Mouse (Mus musculus): ENCODE data around the gene Olfr1253. TPM values are rescaled to one million over a fixed set of nuclear protein-coding genes. Genes with fewer than 3 reads are reported as not detected.

The Olfr1253 gene
- not detected in 2 replicates for polyA plus RNA-seq (2014; fragmentation: Nextera tagmentation; extraction: Ambion mirVana)

DNA sequence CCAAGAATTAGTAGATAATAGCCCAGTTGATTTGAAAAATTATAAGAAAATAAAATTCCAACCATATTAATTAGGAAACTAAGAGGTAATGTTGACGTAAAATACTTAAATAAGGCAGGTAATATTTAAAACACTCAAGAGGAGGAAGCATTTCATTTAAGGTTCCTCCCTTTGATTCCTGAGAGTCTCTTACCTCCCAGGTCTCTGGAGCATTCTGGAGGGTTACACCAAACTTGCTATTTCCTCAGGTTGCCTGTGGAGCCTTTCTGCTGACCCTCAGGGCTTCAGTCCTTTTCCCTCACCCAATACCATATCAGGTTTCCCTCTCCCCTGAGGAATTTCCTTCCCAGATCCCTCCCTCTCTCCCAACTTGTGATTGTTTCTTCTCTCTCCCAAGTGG lies at the start of gene Olfr1253:
Olfr1253 (minus strand) TSS at position 101 of the 400 bp plus-strand sequence.
- no peak within 1 kb of the TSS for H3K4me2 ChIP-seq
- H3K4me3 ChIP-seq (ENCODE audit: low read depth, low read length) = no peak within 1 kb of the TSS

DNA sequence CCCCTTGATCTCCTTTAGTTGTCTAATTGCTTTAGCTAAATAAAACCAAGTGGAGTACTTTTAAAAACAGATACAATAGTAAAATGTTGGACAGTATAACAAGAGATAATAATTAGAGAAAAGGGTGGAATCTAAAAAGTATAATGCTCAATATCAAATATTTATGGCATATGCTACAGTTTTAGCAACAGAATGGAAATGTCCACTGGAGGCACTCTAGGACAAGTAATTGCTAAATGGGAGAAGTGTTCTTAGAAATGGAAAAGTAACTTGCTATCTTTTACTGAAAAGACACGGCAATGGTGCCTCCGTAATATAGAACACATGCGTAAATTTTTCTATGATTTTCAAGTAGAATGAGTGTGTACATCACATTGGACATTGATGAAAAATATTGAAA lies 42.7 kb upstream of the Olfr1253 start:
- H3K9me3 ChIP-seq (replicated peaks; ENCODE audit: control insufficient read depth, low read length) = no peaks in the 10 kb centered on the region
- no peak overlapping the region for H3K9ac ChIP-seq (ENCODE audit: low read depth, low read length)
- no peak overlapping the region for H3K4me2 ChIP-seq
- no peaks in the 10 kb centered on the region for H3K27me3 ChIP-seq (ENCODE audit: control insufficient read depth, insufficient read depth, low read length)
- H3K4me1 ChIP-seq (ENCODE audit: control insufficient read depth, insufficient read depth, low read length) = no peaks in the 10 kb centered on the region
- no peak overlapping the region for H3K27ac ChIP-seq (ENCODE audit: low read depth, low read length)
- H3K4me3 ChIP-seq (ENCODE audit: low read depth, low read length) = no peak overlapping the region
- no peak for ATAC-seq (replicated peaks; ENCODE audit: insufficient number of reproducible peaks, low FRiP score, low TSS enrichment)
- no peaks in the 10 kb centered on the region for H3K36me3 ChIP-seq (ENCODE audit: control insufficient read depth, insufficient read depth, low read length)
- WGBS (ENCODE audit: insufficient replicate concordance) = 86% methylated on average over 3 of the region's 3 CpGs

More for the DNA sequence above, at the start of gene Olfr1253:
- no peaks in the 10 kb centered on the region for H3K27me3 ChIP-seq (ENCODE audit: control insufficient read depth, insufficient read depth, low read length)
- H3K36me3 ChIP-seq (ENCODE audit: control insufficient read depth, insufficient read depth, low read length) = no peaks in the 10 kb centered on the region
- no peak within 1 kb of the TSS for H3K9ac ChIP-seq (ENCODE audit: low read depth, low read length)
- no peak within 1 kb of the TSS for H3K27ac ChIP-seq (ENCODE audit: low read depth, low read length)
- 85% methylated on average over 1 of the region's 1 CpGs for WGBS (ENCODE audit: insufficient replicate concordance)
- no peak for ATAC-seq (replicated peaks; ENCODE audit: insufficient number of reproducible peaks, low FRiP score, low TSS enrichment)
- no peaks in the 10 kb centered on the region for H3K9me3 ChIP-seq (replicated peaks; ENCODE audit: control insufficient read depth, low read length)
- no peaks in the 10 kb centered on the region for H3K4me1 ChIP-seq (ENCODE audit: control insufficient read depth, insufficient read depth, low read length)

DNA sequence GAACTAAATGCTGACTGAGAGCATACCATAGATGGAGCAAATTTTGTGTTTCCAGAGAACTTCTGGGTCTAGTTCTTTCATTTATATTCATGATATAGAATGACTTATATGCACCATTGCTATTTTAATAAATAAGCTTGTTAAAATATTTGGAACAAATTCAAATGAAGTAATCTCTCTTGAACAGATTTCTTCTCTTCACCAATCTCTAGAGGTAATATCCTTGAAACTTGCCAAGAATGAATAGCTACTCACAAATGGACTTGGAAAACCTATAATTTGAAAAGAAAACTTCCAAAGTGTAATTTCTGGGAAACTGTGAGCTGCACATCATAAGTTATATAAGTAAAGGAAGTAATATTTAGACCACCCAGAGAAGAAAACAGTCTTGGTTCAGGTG lies 36.6 kb upstream of the Olfr1253 start, which contains the start of gene Olfr1254:
Olfr1254 (minus strand) TSS at position 101 of the 400 bp plus-strand sequence.
- no peaks in the 10 kb centered on the region for H3K9me3 ChIP-seq (replicated peaks; ENCODE audit: control insufficient read depth, low read length)
- no peak for ATAC-seq (replicated peaks; ENCODE audit: insufficient number of reproducible peaks, low FRiP score, low TSS enrichment)
- H3K4me2 ChIP-seq = no peak within 1 kb of the TSS
- H3K27ac ChIP-seq (ENCODE audit: low read depth, low read length) = no peak within 1 kb of the TSS
- no peak within 1 kb of the TSS for H3K4me3 ChIP-seq (ENCODE audit: low read depth, low read length)
- no peak within 1 kb of the TSS for H3K9ac ChIP-seq (ENCODE audit: low read depth, low read length)
- H3K36me3 ChIP-seq (ENCODE audit: control insufficient read depth, insufficient read depth, low read length) = no peaks in the 10 kb centered on the region
- no peaks in the 10 kb centered on the region for H3K27me3 ChIP-seq (ENCODE audit: control insufficient read depth, insufficient read depth, low read length)
- H3K4me1 ChIP-seq (ENCODE audit: control insufficient read depth, insufficient read depth, low read length) = no peaks in the 10 kb centered on the region

- ATAC-seq (replicated peaks; ENCODE audit: insufficient number of reproducible peaks, low FRiP score, low TSS enrichment) = no peak
- WGBS (ENCODE audit: insufficient replicate concordance) = 47% methylated on average over 1 of the region's 1 CpGs
- H3K9me3 ChIP-seq (replicated peaks; ENCODE audit: control insufficient read depth, low read length) = no peaks in the 10 kb centered on the region
- H3K4me1 ChIP-seq (ENCODE audit: control insufficient read depth, insufficient read depth, low read length) = no peaks in the 10 kb centered on the region
- no peak within 1 kb of the TSS for H3K27ac ChIP-seq (ENCODE audit: low read depth, low read length)
- no peak within 1 kb of the TSS for H3K4me2 ChIP-seq
- no peaks in the 10 kb centered on the region for H3K36me3 ChIP-seq (ENCODE audit: control insufficient read depth, insufficient read depth, low read length)
- H3K27me3 ChIP-seq (ENCODE audit: control insufficient read depth, insufficient read depth, low read length) = no peaks in the 10 kb centered on the region
- H3K4me3 ChIP-seq (ENCODE audit: low read depth, low read length) = no peak within 1 kb of the TSS
- H3K9ac ChIP-seq (ENCODE audit: low read depth, low read length) = no peak within 1 kb of the TSS
Observed at GRCm38 (mm10) chr2:89724912-89725311, 32.0 kb downstream of the Olfr1253 start, which contains the start of gene Olfr1252. Gene Olfr1252, minus strand, starts transcription at chr2:89725012.

Other genes starting within 250 kb of the Olfr1253 start
- gene Olfr1243, start 225.6 kb downstream of the Olfr1253 start, polyA plus RNA-seq (2014; fragmentation: Nextera tagmentation; extraction: Ambion mirVana) = not detected in 2 replicates
- gene Olfr1245, start 178.6 kb downstream of the Olfr1253 start, polyA plus RNA-seq (2014; fragmentation: Nextera tagmentation; extraction: Ambion mirVana) = not detected in 2 replicates
- gene Olfr1246, start 163.9 kb downstream of the Olfr1253 start, polyA plus RNA-seq (2014; fragmentation: Nextera tagmentation; extraction: Ambion mirVana) = not detected in 2 replicates
- not detected in 2 replicates for gene Olfr1247, start 143.0 kb downstream of the Olfr1253 start, polyA plus RNA-seq (2014; fragmentation: Nextera tagmentation; extraction: Ambion mirVana)
- gene Olfr1248, start 138.8 kb downstream of the Olfr1253 start, polyA plus RNA-seq (2014; fragmentation: Nextera tagmentation; extraction: Ambion mirVana) = not detected in 2 replicates
- not detected in 2 replicates for gene Olfr1249, start 122.1 kb downstream of the Olfr1253 start, polyA plus RNA-seq (2014; fragmentation: Nextera tagmentation; extraction: Ambion mirVana)
- not detected in 2 replicates for gene Olfr1250, start 95.6 kb downstream of the Olfr1253 start, polyA plus RNA-seq (2014; fragmentation: Nextera tagmentation; extraction: Ambion mirVana)
- gene Olfr1251, start 85.2 kb downstream of the Olfr1253 start, polyA plus RNA-seq (2014; fragmentation: Nextera tagmentation; extraction: Ambion mirVana) = not detected in 2 replicates
- gene Olfr1252, start 32.1 kb downstream of the Olfr1253 start, polyA plus RNA-seq (2014; fragmentation: Nextera tagmentation; extraction: Ambion mirVana) = not detected in 2 replicates
- gene Olfr1254, start 36.5 kb upstream of the Olfr1253 start, polyA plus RNA-seq (2014; fragmentation: Nextera tagmentation; extraction: Ambion mirVana) = not detected in 2 replicates
- not detected in 2 replicates for gene Olfr1255, start 55.0 kb upstream of the Olfr1253 start, polyA plus RNA-seq (2014; fragmentation: Nextera tagmentation; extraction: Ambion mirVana)
- gene Olfr1256, start 84.5 kb upstream of the Olfr1253 start, polyA plus RNA-seq (2014; fragmentation: Nextera tagmentation; extraction: Ambion mirVana) = not detected in 2 replicates
- not detected in 2 replicates for gene Olfr48, start 91.1 kb upstream of the Olfr1253 start, polyA plus RNA-seq (2014; fragmentation: Nextera tagmentation; extraction: Ambion mirVana)
- gene Olfr1257, start 121.3 kb upstream of the Olfr1253 start, polyA plus RNA-seq (2014; fragmentation: Nextera tagmentation; extraction: Ambion mirVana) = not detected in 2 replicates
- not detected in 2 replicates for gene Olfr1258, start 170.2 kb upstream of the Olfr1253 start, polyA plus RNA-seq (2014; fragmentation: Nextera tagmentation; extraction: Ambion mirVana)
- gene Olfr1259, start 191.6 kb upstream of the Olfr1253 start, polyA plus RNA-seq (2014; fragmentation: Nextera tagmentation; extraction: Ambion mirVana) = not detected in 2 replicates
- not detected in 2 replicates for gene Olfr1260, start 217.2 kb upstream of the Olfr1253 start, polyA plus RNA-seq (2014; fragmentation: Nextera tagmentation; extraction: Ambion mirVana)
- gene Olfr1261, start 234.1 kb upstream of the Olfr1253 start, polyA plus RNA-seq (2014; fragmentation: Nextera tagmentation; extraction: Ambion mirVana) = not detected in 2 replicates
- gene Olfr1262, start 243.1 kb upstream of the Olfr1253 start, polyA plus RNA-seq (2014; fragmentation: Nextera tagmentation; extraction: Ambion mirVana) = not detected in 2 replicates